ENCODE assay signal across 8 mouse cellular contexts in genomic region chr4:120268214-120269061, GRCm38 (mm10). TPM values are rescaled to one million over a fixed set of nuclear protein-coding genes. Genes with fewer than 3 reads are reported as not detected.
DNase-seq lines count a peak whose midpoint lies in the region; ATAC-seq and TF ChIP-seq lines count a peak whose summit lies in the region.

No protein-coding gene starts in this region.

- H3K4me2 ChIP-seq in limb, embryonic 14.5 days (replicated peaks; ENCODE audit: low read depth, low read length, severe bottlenecking) = peak overlapping the region; percentile 77
- peak overlapping the region; percentile 83 for H3K4me2 ChIP-seq in stomach, embryonic 15.5 days

- ATAC-seq in limb, embryonic 14.5 days (ENCODE audit: low FRiP score, low read depth) = peak; percentile 28; the same call in 1 of the 2 replicates
- peak; percentile 25 for ATAC-seq in stomach, embryonic 15.5 days (ENCODE audit: insufficient read depth, low FRiP score, low read depth)

- WGBS in limb, embryonic 14.5 days = 2% methylated on average over 37 of the region's 112 CpGs
- under 1% methylated on average over 99 of the region's 112 CpGs for WGBS in stomach, embryonic 15.5 days

- peaks cover 2% of the 10 kb centered on the region for H3K4me1 ChIP-seq in limb, embryonic 14.5 days (ENCODE audit: control insufficient read depth, insufficient read depth, low read length)
- H3K4me1 ChIP-seq in stomach, embryonic 15.5 days = peaks cover 37% of the 10 kb centered on the region

- no peaks in the 10 kb centered on the region for H3K36me3 ChIP-seq in limb, embryonic 14.5 days (ENCODE audit: control insufficient read depth, insufficient read depth, low read length)
- no peaks in the 10 kb centered on the region for H3K36me3 ChIP-seq in stomach, embryonic 15.5 days

- TF ChIP-seq POLR2A in limb, embryonic 14.5 days (IDR thresholded peaks at IDR 0.05; ENCODE audit: borderline replicate concordance, extremely low read depth, insufficient read depth, insufficient read length) = no peak

- DNase-seq in adrenal gland, postnatal 10 days = peak; percentile 46
- no peak for DNase-seq in adrenal gland, adult 8-10 months
- DNase-seq in thymus, postnatal 4 days = peak; percentile 24
- no peak for DNase-seq in thymus, adult 18-20 months
- no peak for DNase-seq in limb, embryonic 14.5 days (ENCODE audit: low spot score)
- DNase-seq in spleen, postnatal 4 days (ENCODE audit: low spot score in 2 of 2) = no peak
- no peak for DNase-seq in gastrocnemius, postnatal 25 days

- H3K9me3 ChIP-seq in limb, embryonic 14.5 days (ENCODE audit: control insufficient read depth, low read length) = no peaks in the 10 kb centered on the region
- no peaks in the 10 kb centered on the region for H3K9me3 ChIP-seq in stomach, embryonic 15.5 days

- H3K4me3 ChIP-seq in limb, embryonic 14.5 days (replicated peaks; ENCODE audit: low read length) = peak overlapping the region; percentile 43
- H3K4me3 ChIP-seq in stomach, embryonic 15.5 days (replicated peaks) = peak overlapping the region; percentile 42

- H3K27ac ChIP-seq in limb, embryonic 14.5 days (replicated peaks; ENCODE audit: low read depth, low read length) = no peak overlapping the region
- H3K27ac ChIP-seq in stomach, embryonic 15.5 days = no peak overlapping the region

- H3K9ac ChIP-seq in limb, embryonic 14.5 days (ENCODE audit: low read depth, low read length, severe bottlenecking) = peak overlapping the region; percentile 40
- H3K9ac ChIP-seq in stomach, embryonic 15.5 days = no peak overlapping the region

- peaks cover 69% of the 10 kb centered on the region for H3K27me3 ChIP-seq in limb, embryonic 14.5 days (ENCODE audit: control insufficient read depth, insufficient read depth, low read length)
- peaks cover 66% of the 10 kb centered on the region for H3K27me3 ChIP-seq in stomach, embryonic 15.5 days (replicated peaks)

RNA-seq across cellular contexts. Expression of gene Foxo6, which starts 18.7 kb away (rescaled TPM):
- 1 to 10 TPM; 1.4 to 3.7 TPM for total RNA-seq in adrenal gland, postnatal 10 days (2021)
- total RNA-seq in adrenal gland, adult 8-10 months (2022) = 1 to 10 TPM in 2 of 4 experiments, under 1 TPM in 2; 0.90 to 1.6 (median 1.1) TPM
- polyA plus RNA-seq in limb, embryonic 14.5 days (2012; rRNA removed) = 2.0 and 2.8 TPM in 2 replicates
- polyA plus RNA-seq in limb, embryonic 14.5 days (2014; fragmentation: Nextera tagmentation; extraction: Ambion mirVana) = 0.29 and 0.48 TPM in 2 replicates
- polyA plus RNA-seq in stomach, embryonic 15.5 days (2015; fragmentation: Nextera tagmentation; extraction: Ambion mirVana) = 0.13 and 0.37 TPM in 2 replicates
- total RNA-seq in gastrocnemius, postnatal 25 days (2021) = 1 to 10 TPM; 7.0 to 8.9 TPM

Comparison
In these comparisons a context has a peak if more than half of its experiments do, and no peak if none do; other contexts are left out.
1. DNase-seq: peak in adrenal gland, postnatal 10 days (single experiment) and thymus, postnatal 4 days (single experiment); none in adrenal gland, adult 8-10 months (single experiment), thymus, adult 18-20 months (0 of 2), limb, embryonic 14.5 days (single experiment), spleen, postnatal 4 days (0 of 2) and gastrocnemius, postnatal 25 days (single experiment).